ENCODE assay signal across 29 mouse cellular contexts in genomic region chr6:140448010-140448739, GRCm38 (mm10). TPM values are rescaled to one million over a fixed set of nuclear protein-coding genes. Genes with fewer than 3 reads are reported as not detected.
DNase-seq lines count a peak whose midpoint lies in the region; ATAC-seq and TF ChIP-seq lines count a peak whose summit lies in the region.
"Had no signal": no experiment of that assay in that cellular context is flagged by ENCODE, and none has a peak within 500 bp of the region (broad histone marks: within the 10 kb centered on the region; RNA-seq: fewer than 3 reads in every experiment).

No protein-coding gene starts in this region.

- no peak for TF ChIP-seq CTCF in heart, adult 2 months (IDR thresholded peaks at IDR 0.05)

- peak overlapping the region; percentile 20; the same call in 1 of the 2 replicates for H3K27ac ChIP-seq in forebrain, embryonic 13.5 days
- H3K27ac ChIP-seq in forebrain, embryonic 10.5 days: no peak overlapping the region
- no peak overlapping the region for H3K27ac ChIP-seq in heart, embryonic 10.5 days
- H3K27ac ChIP-seq in heart, adult 2 months: no peak overlapping the region
- H3K27ac ChIP-seq in midbrain, embryonic 15.5 days: peak overlapping the region; percentile 20; the same call in 1 of the 2 replicates
- no peak overlapping the region for H3K27ac ChIP-seq in midbrain, embryonic 14.5 days (replicated peaks; ENCODE audit: low read depth, low read length)
- H3K27ac ChIP-seq: embryonic facial prominence, embryonic 13.5 days; gastrocnemius, adult 2 months; heart, embryonic 15.5 days; hindbrain, embryonic 13.5 days; layer of hippocampus, adult 2 months; left cerebral cortex, adult 2 months; limb, embryonic 12.5 days; liver, embryonic 15.5 days; neural tube, embryonic 15.5 days had no signal

- H3K27me3 ChIP-seq in forebrain, embryonic 13.5 days: no peaks in the 10 kb centered on the region
- no peaks in the 10 kb centered on the region for H3K27me3 ChIP-seq in forebrain, embryonic 10.5 days (ENCODE audit: poor library complexity, severe bottlenecking)
- H3K27me3 ChIP-seq in heart, embryonic 10.5 days (ENCODE audit: insufficient read depth, poor library complexity, severe bottlenecking): no peaks in the 10 kb centered on the region
- no peaks in the 10 kb centered on the region for H3K27me3 ChIP-seq in heart, adult 2 months (ENCODE audit: control insufficient read depth, insufficient read depth, low read length)
- H3K27me3 ChIP-seq in midbrain, embryonic 15.5 days (replicated peaks): no peaks in the 10 kb centered on the region
- no peaks in the 10 kb centered on the region for H3K27me3 ChIP-seq in midbrain, embryonic 14.5 days (ENCODE audit: control insufficient read depth, insufficient read depth, low read length)
- H3K27me3 ChIP-seq: embryonic facial prominence, embryonic 13.5 days; heart, embryonic 15.5 days; hindbrain, embryonic 13.5 days; limb, embryonic 12.5 days; liver, embryonic 15.5 days; neural tube, embryonic 15.5 days had no signal

- H3K9me3 ChIP-seq in forebrain, embryonic 13.5 days (replicated peaks): no peaks in the 10 kb centered on the region
- H3K9me3 ChIP-seq in forebrain, embryonic 10.5 days: no peaks in the 10 kb centered on the region
- no peaks in the 10 kb centered on the region for H3K9me3 ChIP-seq in heart, embryonic 10.5 days
- no peaks in the 10 kb centered on the region for H3K9me3 ChIP-seq in midbrain, embryonic 15.5 days
- H3K9me3 ChIP-seq in midbrain, embryonic 14.5 days (ENCODE audit: control insufficient read depth, low read length): no peaks in the 10 kb centered on the region
- H3K9me3 ChIP-seq: embryonic facial prominence, embryonic 13.5 days; heart, embryonic 15.5 days; hindbrain, embryonic 13.5 days; limb, embryonic 12.5 days; liver, embryonic 15.5 days; neural tube, embryonic 15.5 days had no signal

- no peak overlapping the region for H3K4me2 ChIP-seq in forebrain, embryonic 13.5 days
- H3K4me2 ChIP-seq in midbrain, embryonic 15.5 days: no peak overlapping the region
- no peak overlapping the region for H3K4me2 ChIP-seq in midbrain, embryonic 14.5 days (ENCODE audit: low read length)
- H3K4me2 ChIP-seq: embryonic facial prominence, embryonic 13.5 days; heart, embryonic 15.5 days; hindbrain, embryonic 13.5 days; limb, embryonic 12.5 days; liver, embryonic 15.5 days; lung, embryonic 14.5 days; neural tube, embryonic 15.5 days had no signal

- H3K4me1 ChIP-seq in forebrain, embryonic 13.5 days: peaks cover 26% of the 10 kb centered on the region
- peaks cover 22% of the 10 kb centered on the region for H3K4me1 ChIP-seq in forebrain, embryonic 10.5 days
- H3K4me1 ChIP-seq in heart, embryonic 10.5 days: no peaks in the 10 kb centered on the region
- H3K4me1 ChIP-seq in heart, adult 2 months (ENCODE audit: control insufficient read depth, insufficient read depth, low read length): no peaks in the 10 kb centered on the region
- H3K4me1 ChIP-seq in midbrain, embryonic 15.5 days: peaks cover 24% of the 10 kb centered on the region
- peaks cover 13% of the 10 kb centered on the region for H3K4me1 ChIP-seq in midbrain, embryonic 14.5 days (ENCODE audit: control insufficient read depth, insufficient read depth, low read length)
- H3K4me1 ChIP-seq: liver, embryonic 15.5 days had no signal

- ATAC-seq in forebrain, embryonic 13.5 days: 0 out of 2 replicates have a peak, but pooled peaks have one; percentile 22
- no peak for ATAC-seq in midbrain, embryonic 15.5 days (replicated peaks)
- ATAC-seq in midbrain, embryonic 14.5 days (ENCODE audit: low FRiP score, low TSS enrichment): no peak
- ATAC-seq: CD4-positive, CD25-positive, alpha-beta regulatory T cell, adult 4 months; inflammation-experienced regulatory T-cells, adult 6 months had no signal

- intact Hi-C loops in heart, adult 2 months (cut with DNase I): loop anchor here (10.0 kb wide), 1 partner anchor 663 kb away; no protein-coding TSS in a partner anchor

- H3K79me2 ChIP-seq in heart, adult 2 months (replicated peaks; ENCODE audit: control insufficient read depth, insufficient read depth, low read length): peaks cover 1% of the 10 kb centered on the region; the same call in 1 of the 2 replicates

- no peak for TF ChIP-seq EP300 in heart, adult 2 months (IDR thresholded peaks at IDR 0.05; ENCODE audit: insufficient read depth, low read depth, low read length)

- DNase-seq in forebrain, embryonic 10.5 days (ENCODE audit: extremely low spot score, low spot score): no peak
- peak; percentile 58 for DNase-seq in heart, embryonic 10.5 days (ENCODE audit: low spot score)
- DNase-seq in heart, adult 2 months: no peak
- no peak for DNase-seq in midbrain, embryonic 14.5 days
- no peak for DNase-seq in gastrocnemius, adult 18-20 months (ENCODE audit: low spot score)
- DNase-seq: adrenal gland, postnatal 25 days; cerebellum, adult 9-10 months; gastrocnemius, adult 2 months; gastrocnemius, postnatal 36 days; kidney, adult 11 months; kidney, postnatal 36 days; lung, embryonic 14.5 days; lung, postnatal 14 days; retina, postnatal 1 day; right cerebral cortex, postnatal 25 days; spleen, adult 18-20 months; thymus, postnatal 14 days had no signal

- no peak overlapping the region for H3K9ac ChIP-seq in forebrain, embryonic 13.5 days
- H3K9ac ChIP-seq in heart, adult 2 months (ENCODE audit: low read depth, low read length): no peak overlapping the region
- H3K9ac ChIP-seq in midbrain, embryonic 15.5 days: no peak overlapping the region
- H3K9ac ChIP-seq in midbrain, embryonic 14.5 days (replicated peaks; ENCODE audit: low read length): no peak overlapping the region
- H3K9ac ChIP-seq: embryonic facial prominence, embryonic 13.5 days; heart, embryonic 15.5 days; hindbrain, embryonic 13.5 days; limb, embryonic 12.5 days; liver, embryonic 15.5 days; lung, embryonic 14.5 days; neural tube, embryonic 15.5 days had no signal

- no peak overlapping the region for H3K4me3 ChIP-seq in forebrain, embryonic 13.5 days
- no peak overlapping the region for H3K4me3 ChIP-seq in forebrain, embryonic 10.5 days
- no peak overlapping the region for H3K4me3 ChIP-seq in heart, embryonic 10.5 days
- no peak overlapping the region for H3K4me3 ChIP-seq in heart, adult 2 months
- H3K4me3 ChIP-seq in midbrain, embryonic 15.5 days: no peak overlapping the region
- no peak overlapping the region for H3K4me3 ChIP-seq in midbrain, embryonic 14.5 days (replicated peaks; ENCODE audit: low read depth, low read length)
- H3K4me3 ChIP-seq: embryonic facial prominence, embryonic 13.5 days; gastrocnemius, adult 2 months; heart, embryonic 15.5 days; hindbrain, embryonic 13.5 days; layer of hippocampus, adult 2 months; left cerebral cortex, adult 2 months; limb, embryonic 12.5 days; liver, embryonic 15.5 days; neural tube, embryonic 15.5 days had no signal

- 86% methylated on average over 21 of the region's 21 CpGs for WGBS in forebrain, embryonic 13.5 days
- 93% methylated on average over 21 of the region's 21 CpGs for WGBS in forebrain, embryonic 10.5 days
- WGBS in heart, embryonic 10.5 days: 93% methylated on average over 21 of the region's 21 CpGs
- WGBS in heart, adult 2 months: 92% methylated on average over 21 of the region's 21 CpGs
- WGBS in midbrain, embryonic 15.5 days: 82% methylated on average over 21 of the region's 21 CpGs
- WGBS in midbrain, embryonic 14.5 days: 82% methylated on average over 21 of the region's 21 CpGs

- TF ChIP-seq POLR2A in heart, adult 2 months (IDR thresholded peaks at IDR 0.05; ENCODE audit: insufficient read depth, low read depth, low read length): no peak

- peaks cover 4% of the 10 kb centered on the region; the same call in 1 of the 2 replicates for H3K36me3 ChIP-seq in forebrain, embryonic 13.5 days (ENCODE audit: poor library complexity, severe bottlenecking)
- H3K36me3 ChIP-seq in forebrain, embryonic 10.5 days (replicated peaks): peaks cover 43% of the 10 kb centered on the region
- peaks cover 8% of the 10 kb centered on the region; the same call in 1 of the 2 replicates for H3K36me3 ChIP-seq in heart, embryonic 10.5 days
- H3K36me3 ChIP-seq in heart, adult 2 months (ENCODE audit: control insufficient read depth, insufficient read depth, low read length): no peaks in the 10 kb centered on the region
- no peaks in the 10 kb centered on the region for H3K36me3 ChIP-seq in midbrain, embryonic 15.5 days (replicated peaks)
- peaks cover 8% of the 10 kb centered on the region for H3K36me3 ChIP-seq in midbrain, embryonic 14.5 days (ENCODE audit: control insufficient read depth, insufficient read depth, low read length)
- H3K36me3 ChIP-seq: heart, embryonic 15.5 days; liver, embryonic 15.5 days; neural tube, embryonic 15.5 days had no signal

RNA-seq across cellular contexts. Expression of gene Plekha5, which starts 24.3 kb away (rescaled TPM):
- polyA plus RNA-seq in forebrain, embryonic 13.5 days (2015; fragmentation: Nextera tagmentation; extraction: Ambion mirVana): 32.4 and 36.9 TPM in 2 replicates
- 42.9 and 46.0 TPM in 2 replicates for polyA plus RNA-seq in forebrain, embryonic 10.5 days (2016; fragmentation: Nextera tagmentation; extraction: Ambion mirVana)
- 18.6 and 33.8 TPM in 2 replicates for polyA plus RNA-seq in heart, embryonic 10.5 days (2016; fragmentation: Nextera tagmentation; extraction: Ambion mirVana)
- 10 to 100 TPM; 24.9 to 26.0 TPM for total RNA-seq in heart, adult 2 months (2021)
- polyA plus RNA-seq in heart, adult 2 months (2012; rRNA removed): 19.6 and 36.5 TPM in 2 replicates
- polyA plus RNA-seq in midbrain, embryonic 15.5 days (2015; fragmentation: Nextera tagmentation; extraction: Ambion mirVana): 38.2 and 42.1 TPM in 2 replicates
- polyA plus RNA-seq in midbrain, embryonic 14.5 days (2014; fragmentation: Nextera tagmentation; extraction: Ambion mirVana): 45.1 and 50.7 TPM in 2 replicates
- 10 to 100 TPM; 10.0 to 10.5 TPM for total RNA-seq in gastrocnemius, adult 18-20 months (2021)

Comparison
In these comparisons a context has a peak if more than half of its experiments do, and no peak if none do; other contexts are left out.
1. H3K27ac ChIP-seq: peak in forebrain, embryonic 13.5 days (single experiment) and midbrain, embryonic 15.5 days (single experiment); none in forebrain, embryonic 10.5 days (single experiment), heart, embryonic 10.5 days (single experiment), heart, adult 2 months (single experiment) and midbrain, embryonic 14.5 days (single experiment).